Mouse (Mus musculus): ENCODE results near the gene Ift52.

GRCm38 (mm10) chr2:163048125-163048524, 31.0 kb downstream of the Ift52 start:
- TF ChIP-seq POLR2A (IDR thresholded peaks at IDR 0.05; ENCODE audit: borderline replicate concordance, extremely low read depth, low read depth, low read length) = no peak
- peak; percentile 84 for TF ChIP-seq CTCF (IDR thresholded peaks at IDR 0.05; ENCODE audit: insufficient read depth, low read length)
